Mouse (Mus musculus): ENCODE measurements around the gene Tfcp2. TPM values are rescaled to one million over a fixed set of nuclear protein-coding genes. Genes with fewer than 3 reads are reported as not detected.

Tfcp2 gene
- polyA plus RNA-seq, 1 experiment from 2014 or later, result 29.3 TPM

DNA sequence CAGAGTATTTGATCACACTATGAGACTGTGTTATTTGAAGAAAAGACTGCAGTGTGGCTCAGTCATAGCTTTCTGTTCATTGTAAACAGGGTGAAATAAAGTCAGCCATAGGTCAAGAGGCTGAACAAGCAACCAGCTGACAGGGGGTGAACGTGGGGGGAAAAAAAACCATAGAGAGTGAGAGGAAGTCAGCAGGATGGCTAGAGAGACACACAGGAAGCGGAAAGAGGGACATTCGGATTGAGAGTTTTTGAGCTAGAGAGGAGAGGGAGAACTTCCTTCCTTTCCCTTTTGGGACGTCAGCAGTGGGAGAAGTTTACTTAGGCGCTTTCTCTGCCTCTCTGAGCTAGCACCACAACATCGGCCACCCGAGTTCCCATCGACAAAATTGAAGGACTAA, 38.6 kb upstream of the Tfcp2 start:
- Histone ChIP-seq H3K27ac (replicated peaks; ENCODE audit: low read depth, low read length) (no peak overlapping the region), H3K4me1 (ENCODE audit: control insufficient read depth, insufficient read depth, low read length) (no peaks in the 10 kb centered on the region), H3K4me3 (ENCODE audit: low read depth, low read length) (no peak overlapping the region), H3K27me3 (ENCODE audit: control insufficient read depth, insufficient read depth, low read length) (no peaks in the 10 kb centered on the region), H3K9ac (ENCODE audit: low read length) (no peak overlapping the region), H3K9me3 (ENCODE audit: control insufficient read depth, low read length) (no peaks in the 10 kb centered on the region), H3K4me2 (ENCODE audit: low read depth, severe bottlenecking) (no peak overlapping the region), H3K36me3 (ENCODE audit: control insufficient read depth, insufficient read depth, low read length) (no peaks in the 10 kb centered on the region)
- 70% methylated on average over 8 of the region's 8 CpGs for WGBS
- no peak for ATAC-seq (ENCODE audit: insufficient number of reproducible peaks, low FRiP score, low TSS enrichment, low read depth)
- no peak for DNase-seq (ENCODE audit: low spot score)

DNA sequence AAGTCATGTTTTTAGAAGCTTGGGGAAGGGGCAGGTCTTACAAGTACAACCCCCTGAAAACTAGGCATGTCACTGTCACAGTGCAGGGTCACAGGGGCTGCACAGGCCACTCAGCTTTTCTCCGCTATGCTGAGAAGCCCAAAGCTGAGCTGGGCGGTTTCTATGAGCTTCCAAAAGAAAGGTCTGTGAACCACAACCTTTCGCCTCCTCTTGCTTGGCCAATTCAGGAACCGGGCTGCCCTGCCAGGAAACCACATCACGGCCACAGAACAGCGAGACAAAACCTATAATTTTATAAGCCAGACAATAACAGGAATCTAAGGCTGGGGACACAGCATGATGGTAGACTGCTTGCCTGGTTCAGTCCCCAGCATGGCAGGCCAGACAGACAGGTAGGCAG, 36.5 kb upstream of the Tfcp2 start:
- Histone ChIP-seq H3K9ac (ENCODE audit: low read length) (no peak overlapping the region), H3K27ac (replicated peaks; ENCODE audit: low read depth, low read length) (no peak overlapping the region), H3K4me1 (ENCODE audit: control insufficient read depth, insufficient read depth, low read length) (no peaks in the 10 kb centered on the region), H3K9me3 (ENCODE audit: control insufficient read depth, low read length) (no peaks in the 10 kb centered on the region), H3K27me3 (ENCODE audit: control insufficient read depth, insufficient read depth, low read length) (no peaks in the 10 kb centered on the region), H3K4me3 (ENCODE audit: low read depth, low read length) (no peak overlapping the region), H3K4me2 (ENCODE audit: low read depth, severe bottlenecking) (no peak overlapping the region), H3K36me3 (ENCODE audit: control insufficient read depth, insufficient read depth, low read length) (no peaks in the 10 kb centered on the region)
- DNase-seq (ENCODE audit: low spot score) (no peak), ATAC-seq (ENCODE audit: insufficient number of reproducible peaks, low FRiP score, low TSS enrichment, low read depth) (no peak)
- 85% methylated on average over 6 of the region's 6 CpGs for WGBS

DNA sequence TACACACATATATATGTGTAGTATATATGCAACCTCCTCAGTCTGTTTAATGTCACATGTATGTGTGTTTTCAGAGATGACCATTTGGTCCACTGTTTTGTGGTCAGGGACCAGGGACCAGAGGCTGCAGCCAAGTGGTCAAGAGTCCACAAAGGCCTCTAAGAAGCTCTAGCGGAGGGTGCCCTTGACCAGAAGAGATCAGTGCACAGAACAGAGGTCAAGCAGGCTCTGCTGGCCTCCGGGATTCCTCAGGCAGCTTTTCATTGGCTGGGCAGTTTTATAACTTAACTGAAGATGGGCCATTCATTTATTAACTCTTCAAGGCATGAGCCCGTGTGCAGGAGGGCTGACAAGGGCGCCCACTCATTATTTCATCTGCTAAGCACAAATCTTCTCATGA, 35.4 kb upstream of the Tfcp2 start:
- Histone ChIP-seq H3K9ac (ENCODE audit: low read length) (no peak overlapping the region), H3K4me1 (ENCODE audit: control insufficient read depth, insufficient read depth, low read length) (no peaks in the 10 kb centered on the region), H3K27ac (replicated peaks; ENCODE audit: low read depth, low read length) (no peak overlapping the region), H3K36me3 (ENCODE audit: control insufficient read depth, insufficient read depth, low read length) (no peaks in the 10 kb centered on the region), H3K27me3 (ENCODE audit: control insufficient read depth, insufficient read depth, low read length) (no peaks in the 10 kb centered on the region), H3K4me3 (ENCODE audit: low read depth, low read length) (no peak overlapping the region), H3K9me3 (ENCODE audit: control insufficient read depth, low read length) (no peaks in the 10 kb centered on the region), H3K4me2 (ENCODE audit: low read depth, severe bottlenecking) (no peak overlapping the region)
- ATAC-seq (ENCODE audit: insufficient number of reproducible peaks, low FRiP score, low TSS enrichment, low read depth) (no peak), DNase-seq (ENCODE audit: low spot score) (no peak)
- 75% methylated on average over 4 of the region's 4 CpGs for WGBS

DNA sequence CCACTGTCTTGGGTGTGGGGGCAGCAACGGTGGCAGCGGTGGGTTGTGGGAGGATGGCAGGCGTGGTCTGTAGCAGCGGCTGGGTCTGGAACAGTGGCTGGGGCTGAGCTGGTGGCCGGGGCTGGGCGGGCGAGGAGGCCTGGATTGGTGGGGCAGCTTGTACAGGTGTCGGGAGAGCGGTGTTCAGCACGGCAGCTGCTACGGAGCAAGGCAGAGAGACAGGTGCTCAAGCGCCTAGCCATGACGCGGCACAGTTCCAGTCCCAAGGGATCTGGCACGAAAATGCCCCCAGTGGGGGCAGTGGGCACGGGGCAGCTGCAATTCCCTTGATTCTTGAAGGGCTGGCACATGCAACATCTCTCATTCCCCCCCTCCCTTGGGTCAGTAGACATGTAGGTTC, 34.1 kb upstream of the Tfcp2 start:
- H3K27me3 ChIP-seq (ENCODE audit: control insufficient read depth, insufficient read depth, low read length), result no peaks in the 10 kb centered on the region
- no peak overlapping the region for H3K27ac ChIP-seq (replicated peaks; ENCODE audit: low read depth, low read length)
- ATAC-seq (ENCODE audit: insufficient number of reproducible peaks, low FRiP score, low TSS enrichment, low read depth) (no peak), DNase-seq (ENCODE audit: low spot score) (no peak)
- no peaks in the 10 kb centered on the region for H3K36me3 ChIP-seq (ENCODE audit: control insufficient read depth, insufficient read depth, low read length)
- no peaks in the 10 kb centered on the region for H3K9me3 ChIP-seq (ENCODE audit: control insufficient read depth, low read length)
- H3K4me3 ChIP-seq (ENCODE audit: low read depth, low read length), result no peak overlapping the region
- WGBS, result 87% methylated on average over 16 of the region's 16 CpGs
- H3K4me2 ChIP-seq (ENCODE audit: low read depth, severe bottlenecking), result no peak overlapping the region
- no peaks in the 10 kb centered on the region for H3K4me1 ChIP-seq (ENCODE audit: control insufficient read depth, insufficient read depth, low read length)
- H3K9ac ChIP-seq (ENCODE audit: low read length), result no peak overlapping the region

DNA sequence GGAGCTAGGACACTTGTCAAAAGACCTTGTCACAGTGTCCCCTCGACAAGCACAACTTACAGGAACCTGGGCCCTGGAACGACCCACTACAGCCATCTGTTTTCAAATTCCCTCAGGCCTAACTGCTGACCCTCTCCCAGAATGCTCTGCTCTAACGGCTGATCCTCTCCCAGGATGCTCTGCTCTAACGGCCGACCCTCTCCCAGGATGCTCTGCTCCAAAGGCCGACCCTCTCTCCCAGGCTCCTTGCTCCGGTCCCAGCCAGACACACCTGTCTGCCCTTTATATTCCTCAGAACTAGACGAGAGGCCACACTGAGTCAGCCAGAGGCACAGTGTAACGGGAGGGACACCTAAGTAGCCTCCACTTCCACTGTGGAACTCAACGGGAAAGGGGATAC, 28.3 kb upstream of the Tfcp2 start:
- 89% methylated on average over 10 of the region's 10 CpGs for WGBS
- Histone ChIP-seq H3K36me3 (ENCODE audit: control insufficient read depth, insufficient read depth, low read length) (no peaks in the 10 kb centered on the region), H3K27me3 (ENCODE audit: control insufficient read depth, insufficient read depth, low read length) (no peaks in the 10 kb centered on the region), H3K4me3 (ENCODE audit: low read depth, low read length) (no peak overlapping the region), H3K9ac (ENCODE audit: low read length) (no peak overlapping the region), H3K9me3 (ENCODE audit: control insufficient read depth, low read length) (no peaks in the 10 kb centered on the region), H3K4me1 (ENCODE audit: control insufficient read depth, insufficient read depth, low read length) (no peaks in the 10 kb centered on the region), H3K4me2 (ENCODE audit: low read depth, severe bottlenecking) (no peak overlapping the region), H3K27ac (replicated peaks; ENCODE audit: low read depth, low read length) (no peak overlapping the region)
- DNase-seq (ENCODE audit: low spot score), result no peak
- no peak for ATAC-seq (ENCODE audit: insufficient number of reproducible peaks, low FRiP score, low TSS enrichment, low read depth)

DNA sequence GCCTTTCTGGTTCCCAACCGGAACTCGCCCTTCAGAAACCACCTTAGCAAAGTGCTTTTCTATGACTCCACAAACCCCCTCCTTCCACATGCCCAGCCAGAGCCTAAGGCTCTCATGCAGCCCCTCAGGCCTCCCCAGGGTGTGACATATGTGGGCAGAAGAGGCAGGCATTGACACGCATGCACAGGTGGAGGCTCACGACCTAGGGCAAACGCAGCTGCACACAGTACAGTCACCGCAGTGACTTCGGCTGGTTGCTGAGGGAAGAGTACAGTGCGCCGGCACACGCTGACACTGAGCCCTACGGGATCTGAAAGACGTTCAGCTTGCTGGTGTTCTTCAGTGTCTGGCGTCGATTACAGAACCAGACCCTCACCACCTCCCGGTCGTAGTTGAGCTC, 26.2 kb upstream of the Tfcp2 start:
- no peaks in the 10 kb centered on the region for H3K9me3 ChIP-seq (ENCODE audit: control insufficient read depth, low read length)
- no peaks in the 10 kb centered on the region for H3K36me3 ChIP-seq (ENCODE audit: control insufficient read depth, insufficient read depth, low read length)
- ATAC-seq (ENCODE audit: insufficient number of reproducible peaks, low FRiP score, low TSS enrichment, low read depth) (no peak), DNase-seq (ENCODE audit: low spot score) (no peak)
- 83% methylated on average over 16 of the region's 16 CpGs for WGBS
- H3K27ac ChIP-seq (replicated peaks; ENCODE audit: low read depth, low read length), result no peak overlapping the region
- no peaks in the 10 kb centered on the region for H3K27me3 ChIP-seq (ENCODE audit: control insufficient read depth, insufficient read depth, low read length)
- no peak overlapping the region for H3K9ac ChIP-seq (ENCODE audit: low read length)
- H3K4me1 ChIP-seq (ENCODE audit: control insufficient read depth, insufficient read depth, low read length), result no peaks in the 10 kb centered on the region
- no peak overlapping the region for H3K4me2 ChIP-seq (ENCODE audit: low read depth, severe bottlenecking)
- H3K4me3 ChIP-seq (ENCODE audit: low read depth, low read length), result no peak overlapping the region

DNA sequence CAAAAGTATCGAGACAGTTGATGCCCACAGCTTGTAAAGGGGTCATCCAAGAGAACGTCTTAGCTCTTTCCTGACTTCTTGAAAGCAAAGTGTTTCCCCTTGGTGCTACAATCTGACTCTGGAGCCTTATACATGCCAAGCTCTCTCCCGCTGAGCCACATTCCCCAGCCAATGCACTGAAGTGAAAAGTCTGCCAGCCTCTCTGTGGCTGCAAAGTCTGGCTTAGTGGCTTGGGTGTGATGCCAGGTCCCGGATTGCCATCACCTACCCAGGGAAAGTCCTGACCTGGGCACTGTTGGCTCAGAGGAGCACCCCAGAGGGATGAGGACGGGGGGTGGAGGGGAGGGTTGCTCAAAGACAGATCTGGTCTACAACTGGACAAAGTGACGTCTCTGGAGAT, 25.0 kb upstream of the Tfcp2 start:
- Histone ChIP-seq H3K4me3 (ENCODE audit: low read depth, low read length) (no peak overlapping the region), H3K9me3 (ENCODE audit: control insufficient read depth, low read length) (no peaks in the 10 kb centered on the region), H3K36me3 (ENCODE audit: control insufficient read depth, insufficient read depth, low read length) (no peaks in the 10 kb centered on the region), H3K27me3 (ENCODE audit: control insufficient read depth, insufficient read depth, low read length) (no peaks in the 10 kb centered on the region), H3K4me2 (ENCODE audit: low read depth, severe bottlenecking) (no peak overlapping the region), H3K9ac (ENCODE audit: low read length) (no peak overlapping the region), H3K4me1 (ENCODE audit: control insufficient read depth, insufficient read depth, low read length) (no peaks in the 10 kb centered on the region), H3K27ac (replicated peaks; ENCODE audit: low read depth, low read length) (no peak overlapping the region)
- ATAC-seq (ENCODE audit: insufficient number of reproducible peaks, low FRiP score, low TSS enrichment, low read depth), result no peak
- no peak for DNase-seq (ENCODE audit: low spot score)
- WGBS, result 82% methylated on average over 6 of the region's 6 CpGs

DNA sequence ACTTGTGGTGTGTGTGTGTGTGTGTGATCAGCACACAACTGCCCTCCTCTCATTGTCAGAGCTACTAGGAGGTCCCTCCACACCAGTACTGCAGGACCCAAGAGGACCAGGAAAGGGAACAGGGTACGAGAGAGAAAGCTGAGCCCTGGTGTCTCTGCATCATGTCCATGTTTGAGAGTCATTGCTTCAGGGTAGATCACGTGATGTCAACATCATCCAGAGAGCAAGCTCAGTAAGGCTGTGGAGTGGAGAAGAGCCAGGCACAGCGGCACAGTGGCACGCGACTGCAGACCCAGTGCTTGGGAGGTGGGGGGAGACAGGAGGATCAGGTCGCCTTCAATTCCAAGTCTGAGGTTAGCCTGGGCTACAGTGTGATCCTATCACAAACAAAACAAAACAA, 24.6 kb upstream of the Tfcp2 start:
- H3K27ac ChIP-seq (replicated peaks; ENCODE audit: low read depth, low read length), result no peak overlapping the region
- no peaks in the 10 kb centered on the region for H3K9me3 ChIP-seq (ENCODE audit: control insufficient read depth, low read length)
- H3K9ac ChIP-seq (ENCODE audit: low read length), result no peak overlapping the region
- WGBS, result 89% methylated on average over 6 of the region's 6 CpGs
- H3K4me3 ChIP-seq (ENCODE audit: low read depth, low read length), result no peak overlapping the region
- no peaks in the 10 kb centered on the region for H3K4me1 ChIP-seq (ENCODE audit: control insufficient read depth, insufficient read depth, low read length)
- no peak for ATAC-seq (ENCODE audit: insufficient number of reproducible peaks, low FRiP score, low TSS enrichment, low read depth)
- no peak overlapping the region for H3K4me2 ChIP-seq (ENCODE audit: low read depth, severe bottlenecking)
- DNase-seq (ENCODE audit: low spot score), result no peak
- no peaks in the 10 kb centered on the region for H3K27me3 ChIP-seq (ENCODE audit: control insufficient read depth, insufficient read depth, low read length)
- no peaks in the 10 kb centered on the region for H3K36me3 ChIP-seq (ENCODE audit: control insufficient read depth, insufficient read depth, low read length)

DNA sequence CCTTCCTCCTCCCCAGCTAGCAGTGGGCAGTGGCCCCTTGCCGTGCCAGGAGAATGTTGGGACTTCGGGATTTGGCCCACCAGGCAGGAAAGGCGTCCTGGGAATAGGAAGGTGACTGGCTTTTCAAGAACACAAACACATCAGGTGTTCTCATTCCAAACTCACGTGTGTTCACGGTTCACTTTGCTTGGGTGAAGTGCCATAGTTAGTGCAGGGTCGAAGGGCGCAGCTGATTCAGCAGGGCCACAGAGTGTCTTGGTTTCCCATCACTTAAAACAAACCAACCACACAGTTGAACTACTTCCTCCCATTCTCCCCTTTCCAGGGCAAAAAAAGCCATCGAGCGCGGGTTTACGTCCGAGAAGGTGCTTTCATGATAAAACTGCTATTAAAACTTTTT, 23.6 kb upstream of the Tfcp2 start:
- 91% methylated on average over 12 of the region's 12 CpGs for WGBS
- ATAC-seq (ENCODE audit: insufficient number of reproducible peaks, low FRiP score, low TSS enrichment, low read depth), result no peak
- no peak overlapping the region for H3K9ac ChIP-seq (ENCODE audit: low read length)
- H3K4me2 ChIP-seq (ENCODE audit: low read depth, severe bottlenecking), result no peak overlapping the region
- no peak overlapping the region for H3K27ac ChIP-seq (replicated peaks; ENCODE audit: low read depth, low read length)
- no peak for DNase-seq (ENCODE audit: low spot score)
- H3K36me3 ChIP-seq (ENCODE audit: control insufficient read depth, insufficient read depth, low read length), result no peaks in the 10 kb centered on the region
- H3K9me3 ChIP-seq (ENCODE audit: control insufficient read depth, low read length), result no peaks in the 10 kb centered on the region
- H3K4me1 ChIP-seq (ENCODE audit: control insufficient read depth, insufficient read depth, low read length), result no peaks in the 10 kb centered on the region
- no peak overlapping the region for H3K4me3 ChIP-seq (ENCODE audit: low read depth, low read length)
- H3K27me3 ChIP-seq (ENCODE audit: control insufficient read depth, insufficient read depth, low read length), result no peaks in the 10 kb centered on the region

All from limb, embryonic 11.5 days (tissue).